Mouse (Mus musculus) megakaryocyte, embryonic 14.5 days (primary cell): ENCODE data around the gene Gng7. TPM values are rescaled to one million over a fixed set of nuclear protein-coding genes. Genes with fewer than 3 reads are reported as not detected.
"Not testable (repeated sequence)": the region's sequence is repeated elsewhere in the genome, so short reads cannot be mapped to it uniquely, and the experiment has no call there.

Experiments used
- H3K27me3 ChIP-seq: replicated peaks from 2 replicates; pipeline ENCODE3; 2012; ENCODE audit warnings: inconsistent platforms
- H3K36me3 ChIP-seq: replicated peaks from 2 replicates; pipeline ENCODE3; 2012; ENCODE audit warnings: low read length, inconsistent platforms, mixed read lengths
- H3K4me1 ChIP-seq: 2 replicates; pipeline ENCODE4 v1.6.1; 2012; ENCODE audit warnings: inconsistent platforms
- H3K4me3 ChIP-seq: replicated peaks from 2 replicates; pipeline ENCODE3; 2012; ENCODE audit warnings: moderate library complexity, mild to moderate bottlenecking, inconsistent platforms
- H3K9me3 ChIP-seq: 2 replicates; pipeline ENCODE4 v1.6.1; 2012; ENCODE audit warnings: inconsistent platforms
- FLI1 ChIP-seq: IDR thresholded peaks from 2 replicates; pipeline ENCODE4 v1.6.1; 2012; ENCODE audit warnings: low read length, inconsistent platforms, mixed read lengths
- GATA1 ChIP-seq: IDR thresholded peaks from 3 replicates; pipeline ENCODE4 v1.6.1; 2012; ENCODE audit warnings: mixed read lengths, low read length, inconsistent platforms, borderline replicate concordance
- polyA plus RNA-seq: library from polyadenylated mRNA; stranded (reverse); fragments of >175 nt; gene quantifications from 2 replicates; pipeline ENCODE4 v1.2.3, GENCODE M21; 2012; ENCODE audit warnings: low replicate concordance; ENCODE audit not compliant: insufficient read depth

Gene Gng7
- polyA plus RNA-seq, 1 experiment: 0.41 TPM

DNA sequence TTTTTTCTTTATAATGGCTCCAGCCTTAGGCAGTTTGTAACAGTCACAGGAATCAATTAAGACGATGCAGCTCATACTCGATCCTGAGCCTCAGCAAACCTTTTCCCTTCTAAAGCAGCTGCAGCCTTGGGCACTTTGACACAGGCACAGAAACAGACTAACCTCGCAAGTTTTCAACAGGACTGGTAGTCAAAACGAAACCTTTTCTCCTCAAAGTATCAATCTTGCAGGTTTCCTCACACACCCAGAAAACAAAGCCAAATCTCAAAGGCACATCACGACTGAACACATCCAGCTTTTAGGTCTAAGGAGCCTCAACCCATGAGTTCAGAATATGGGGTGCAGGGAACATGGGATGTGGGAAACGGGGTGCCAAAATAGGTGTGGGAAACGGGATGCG is 17.4 kb downstream of the Gng7 start:
- Histone ChIP-seq H3K27me3 (peaks cover 49% of the 10 kb centered on the region), H3K4me1 (peaks cover 53% of the 10 kb centered on the region), H3K36me3 (no peaks in the 10 kb centered on the region), H3K4me3 (no peak overlapping the region), H3K9me3 (0 out of 2 replicates have a peak, but pooled peaks cover 4% of the 10 kb centered on the region)
- no peak for TF ChIP-seq GATA1
- no peak for TF ChIP-seq FLI1

DNA sequence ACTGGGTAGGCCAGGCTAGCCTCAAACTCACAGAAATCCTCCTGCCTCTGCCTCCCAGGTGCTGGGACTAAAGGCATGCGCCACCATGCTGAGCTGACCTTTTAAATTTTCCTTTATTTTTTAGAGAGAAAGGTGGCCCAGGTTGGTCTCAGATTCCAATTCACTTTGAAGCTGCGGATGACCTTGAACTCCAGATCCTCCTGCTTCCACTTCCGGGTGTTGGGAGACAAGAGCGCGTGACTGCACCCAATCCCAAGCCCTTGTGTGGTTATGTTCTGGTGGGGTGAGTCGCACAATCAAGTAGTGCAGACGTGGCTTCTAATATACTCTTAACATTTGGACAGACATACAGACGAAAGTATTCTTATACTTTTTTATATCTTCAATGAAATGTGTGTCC is 18.2 kb downstream of the Gng7 start:
- TF ChIP-seq FLI1 (no peak), GATA1 (no peak)
- Histone ChIP-seq H3K36me3 (no peaks in the 10 kb centered on the region), H3K27me3 (peaks cover 51% of the 10 kb centered on the region), H3K9me3 (0 out of 2 replicates have a peak, but pooled peaks cover 4% of the 10 kb centered on the region), H3K4me1 (peaks cover 57% of the 10 kb centered on the region), H3K4me3 (no peak overlapping the region)

DNA sequence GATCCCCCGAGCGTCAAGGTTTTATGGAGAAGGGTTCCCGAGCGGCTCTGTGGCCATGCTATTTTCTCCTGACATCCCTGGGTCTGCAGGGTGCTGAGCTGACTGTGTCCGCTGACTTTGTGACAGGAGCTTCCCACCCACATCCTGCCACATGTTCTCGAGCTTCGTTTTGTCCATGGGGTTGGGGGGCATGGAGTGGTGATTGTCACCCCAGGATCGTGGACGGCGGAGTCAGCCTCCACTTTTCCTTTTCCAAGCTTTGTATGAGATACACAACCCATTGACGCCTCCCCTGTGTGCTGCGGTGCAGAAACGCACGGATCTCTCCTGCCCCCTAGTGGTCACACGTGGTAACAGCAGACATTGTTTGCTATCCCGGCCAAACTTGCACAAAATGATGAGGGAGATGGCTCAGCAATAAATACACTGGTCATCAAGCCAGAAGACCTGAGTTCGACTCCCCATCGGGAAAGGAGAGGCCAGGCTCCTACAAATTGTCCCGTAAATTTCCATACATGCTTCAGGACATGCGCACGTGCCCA is 19.6 kb downstream of the Gng7 start:
- Histone ChIP-seq H3K4me3 (peak overlapping the region; percentile 88), H3K27me3 (peaks cover 44% of the 10 kb centered on the region), H3K9me3 (0 out of 2 replicates have a peak, but pooled peaks cover 4% of the 10 kb centered on the region)

DNA sequence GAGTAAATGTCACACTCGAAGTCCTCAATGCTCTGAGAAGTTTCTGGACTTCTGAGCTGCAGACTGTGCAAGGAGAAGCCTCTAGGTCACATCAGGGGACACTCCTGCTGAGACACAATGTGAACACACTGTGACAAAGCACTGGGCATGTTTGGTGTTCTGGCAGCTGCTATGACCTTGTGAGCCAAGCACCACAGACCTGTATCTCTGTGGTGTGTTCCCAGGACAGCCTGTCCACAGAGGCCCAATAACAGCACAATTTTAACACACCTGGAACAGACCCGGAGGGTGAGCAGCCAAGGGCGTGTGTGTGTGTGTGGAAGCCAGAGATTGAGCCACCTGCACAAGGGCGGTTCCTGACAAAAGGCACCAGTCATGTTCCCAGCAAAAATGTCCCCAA is 20.1 kb downstream of the Gng7 start:
- H3K4me3 ChIP-seq: peak overlapping the region; percentile 0
- peaks cover 41% of the 10 kb centered on the region for H3K4me1 ChIP-seq
- H3K27me3 ChIP-seq: peaks cover 47% of the 10 kb centered on the region
- 0 out of 2 replicates have a peak, but pooled peaks cover 4% of the 10 kb centered on the region for H3K9me3 ChIP-seq
- TF ChIP-seq FLI1 (no peak), GATA1 (no peak)
- H3K36me3 ChIP-seq: no peaks in the 10 kb centered on the region

More for the DNA sequence above, 19.6 kb downstream of the Gng7 start:
- H3K4me1 ChIP-seq: peaks cover 43% of the 10 kb centered on the region
- TF ChIP-seq GATA1 (no peak), FLI1 (no peak)
- H3K36me3 ChIP-seq: no peaks in the 10 kb centered on the region

DNA sequence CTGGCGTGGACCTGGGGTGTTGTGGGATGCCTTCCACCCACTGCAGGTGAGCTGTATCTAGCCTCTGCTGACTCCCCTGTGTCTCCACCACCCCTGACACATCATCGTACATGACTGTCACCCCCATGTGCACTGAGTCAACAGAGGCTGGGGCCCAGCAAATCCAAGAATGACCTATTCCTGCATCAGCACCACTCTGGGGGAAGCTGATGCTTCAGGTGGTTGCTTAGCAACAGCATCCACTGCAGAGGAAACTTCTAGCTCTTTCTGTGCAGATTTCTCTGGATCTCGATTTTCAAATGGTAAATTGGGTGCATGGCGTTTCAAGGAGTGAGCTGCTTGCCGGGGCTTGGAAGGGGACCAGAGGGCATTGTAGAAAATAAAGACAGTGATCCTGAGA is 21.5 kb downstream of the Gng7 start:
- H3K4me3 ChIP-seq: no peak overlapping the region
- no peak for TF ChIP-seq FLI1
- no peak for TF ChIP-seq GATA1
- H3K27me3 ChIP-seq: peaks cover 56% of the 10 kb centered on the region
- H3K36me3 ChIP-seq: no peaks in the 10 kb centered on the region
- peaks cover 38% of the 10 kb centered on the region for H3K4me1 ChIP-seq
- 0 out of 2 replicates have a peak, but pooled peaks cover 4% of the 10 kb centered on the region for H3K9me3 ChIP-seq

DNA sequence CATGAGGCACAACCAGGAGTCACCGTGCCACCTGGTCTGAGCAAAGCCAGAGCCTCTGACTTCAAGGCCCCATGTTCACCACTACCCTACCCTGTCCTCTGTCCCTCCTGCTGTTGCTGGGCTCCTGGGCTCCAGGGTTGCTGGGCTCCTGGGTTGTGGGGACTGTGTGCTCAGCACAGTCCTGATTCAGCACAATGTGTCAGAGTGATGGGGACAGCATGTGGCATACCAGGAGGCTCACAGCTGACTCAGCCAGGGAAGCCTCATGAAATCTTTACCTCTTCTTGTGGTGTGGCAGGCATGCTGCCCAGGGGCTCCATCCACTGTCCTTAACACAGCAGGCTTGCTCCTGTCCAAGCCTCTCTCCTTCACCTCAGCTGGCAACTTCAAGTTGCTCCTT is 22.8 kb downstream of the Gng7 start:
- Histone ChIP-seq H3K4me1 (peaks cover 42% of the 10 kb centered on the region), H3K4me3 (no peak overlapping the region), H3K27me3 (peaks cover 51% of the 10 kb centered on the region), H3K36me3 (no peaks in the 10 kb centered on the region), H3K9me3 (0 out of 2 replicates have a peak, but pooled peaks cover 2% of the 10 kb centered on the region)
- TF ChIP-seq FLI1 (no peak), GATA1 (no peak)

DNA sequence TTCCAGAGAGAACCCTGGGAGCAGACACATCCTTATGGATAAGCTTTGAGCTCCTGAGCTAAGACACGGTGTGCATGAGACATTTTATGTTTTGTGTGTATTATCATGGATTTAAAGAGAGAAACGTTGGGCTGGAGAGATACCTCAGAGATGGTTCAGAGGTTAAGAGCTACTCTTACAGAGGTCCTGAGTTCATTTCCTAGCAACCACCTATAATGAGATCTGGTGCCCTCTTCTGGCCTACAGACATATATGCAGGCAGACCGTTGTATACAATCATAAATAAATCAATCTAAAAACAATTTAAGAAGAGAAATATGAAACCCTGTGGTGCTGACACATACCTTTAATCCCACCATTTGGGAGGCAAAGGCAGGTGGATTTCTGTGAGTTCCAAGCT is 23.7 kb downstream of the Gng7 start:
- H3K4me1 ChIP-seq: peaks cover 51% of the 10 kb centered on the region
- peaks cover 57% of the 10 kb centered on the region for H3K27me3 ChIP-seq
- no peaks in the 10 kb centered on the region for H3K9me3 ChIP-seq
- no peak overlapping the region for H3K4me3 ChIP-seq
- TF ChIP-seq FLI1: no peak
- TF ChIP-seq GATA1: no peak
- H3K36me3 ChIP-seq: no peaks in the 10 kb centered on the region

DNA sequence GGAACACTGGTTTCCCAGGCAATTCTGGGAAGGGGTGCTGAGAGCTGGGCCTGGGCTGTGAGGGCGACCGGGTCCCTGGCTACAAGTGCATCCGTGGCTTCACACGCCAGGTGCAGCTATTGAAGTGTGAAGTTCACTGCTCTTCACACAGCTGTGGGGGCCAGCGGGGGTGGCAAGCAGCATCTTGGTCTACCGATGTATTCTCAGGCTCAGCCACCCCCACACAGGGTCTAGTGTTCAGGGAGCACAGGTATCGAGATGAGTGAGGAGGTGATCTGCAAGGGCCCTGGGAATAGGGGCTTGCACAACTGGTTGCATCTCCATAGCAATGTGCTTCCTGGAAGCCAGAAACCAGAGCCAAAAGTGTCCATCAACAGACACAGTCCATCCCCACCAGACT is 24.3 kb downstream of the Gng7 start:
- H3K9me3 ChIP-seq: no peaks in the 10 kb centered on the region
- no peak for TF ChIP-seq GATA1
- no peak for TF ChIP-seq FLI1
- H3K36me3 ChIP-seq: no peaks in the 10 kb centered on the region
- peaks cover 62% of the 10 kb centered on the region for H3K27me3 ChIP-seq
- H3K4me3 ChIP-seq: no peak overlapping the region
- H3K4me1 ChIP-seq: peaks cover 55% of the 10 kb centered on the region

DNA sequence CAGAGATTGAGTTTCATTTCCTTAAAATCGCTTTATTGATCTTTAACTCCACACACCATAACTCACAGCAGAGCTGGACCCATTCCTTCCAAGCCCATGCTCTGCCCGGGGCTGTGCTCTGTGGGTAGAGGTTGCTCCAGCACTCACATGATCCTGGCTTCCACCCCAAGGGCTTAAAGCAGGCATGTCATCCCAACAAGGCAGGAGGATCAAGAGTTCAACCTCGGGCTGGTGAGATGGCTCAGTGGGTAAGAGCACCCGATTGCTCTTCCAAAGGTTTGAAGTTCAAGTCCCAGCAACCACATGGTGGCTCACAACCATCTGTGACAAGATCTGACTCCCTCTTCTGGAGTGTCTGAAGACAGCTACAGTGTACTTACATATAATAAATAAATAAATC is 24.9 kb downstream of the Gng7 start:
- H3K9me3 ChIP-seq, H3K4me3 ChIP-seq, H3K36me3 ChIP-seq: not testable (repeated sequence)
- peaks cover 55% of the 10 kb centered on the region for H3K4me1 ChIP-seq
- H3K27me3 ChIP-seq: peaks cover 66% of the 10 kb centered on the region

DNA sequence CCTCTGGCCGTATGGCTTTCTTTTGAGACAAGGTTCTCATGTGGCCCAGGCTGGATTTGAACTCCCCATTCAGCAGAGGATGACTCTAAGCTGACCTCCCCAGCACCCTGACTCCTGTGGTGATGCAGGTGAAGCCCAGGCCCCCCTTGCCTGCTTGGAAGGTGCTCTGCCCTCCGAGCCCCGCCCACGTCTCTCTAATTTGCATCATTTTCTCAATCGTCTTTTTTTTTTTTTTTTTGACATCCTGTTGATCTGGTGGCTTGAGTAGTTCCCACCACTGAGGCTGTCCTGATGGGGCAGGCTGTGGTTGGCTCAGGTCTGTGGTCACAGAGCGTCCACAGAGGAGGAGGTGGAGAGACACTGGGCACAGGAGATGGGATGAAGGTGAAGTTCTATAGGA is 25.3 kb downstream of the Gng7 start:
- H3K4me1 ChIP-seq: peaks cover 51% of the 10 kb centered on the region
- no peak for TF ChIP-seq FLI1
- no peak for TF ChIP-seq GATA1
- no peak overlapping the region for H3K4me3 ChIP-seq
- H3K9me3 ChIP-seq: no peaks in the 10 kb centered on the region
- H3K27me3 ChIP-seq: peaks cover 65% of the 10 kb centered on the region
- no peaks in the 10 kb centered on the region for H3K36me3 ChIP-seq
